Mouse (Mus musculus) cortical plate, adult 2 months (tissue): ENCODE data around the gene Cpe. TPM values are rescaled to one million over a fixed set of nuclear protein-coding genes. Genes with fewer than 3 reads are reported as not detected.

Source experiments
- H3K27ac ChIP-seq: fragments of 200-500 bp; 2 replicates; pipeline ENCODE4 v1.5.1; 2012; ENCODE audit warnings: low read length, control low read depth, inconsistent platforms; ENCODE audit not compliant: insufficient read depth
- H3K4me1 ChIP-seq: fragments of 200-500 bp; 2 replicates; pipeline ENCODE4 v1.6.1; 2011; ENCODE audit warnings: low read length; ENCODE audit not compliant: control insufficient read depth, insufficient read depth
- H3K4me3 ChIP-seq: fragments of 200-500 bp; 2 replicates; pipeline ENCODE4 v1.5.1; 2011; ENCODE audit warnings: mild to moderate bottlenecking, low read length, control low read depth; ENCODE audit not compliant: insufficient read depth
- CTCF ChIP-seq: fragments of 200-500 bp; IDR thresholded peaks from 2 replicates; pipeline ENCODE4 v1.5.1; 2011; ENCODE audit warnings: mild to moderate bottlenecking, control low read depth, low read length; ENCODE audit not compliant: insufficient read depth; ENCODE audit errors: extremely low read depth
- POLR2A ChIP-seq: fragments of 200-500 bp; IDR thresholded peaks from 2 replicates; pipeline ENCODE4 v1.6.1; 2011; ENCODE audit warnings: mild to moderate bottlenecking, low read length, control low read depth; ENCODE audit not compliant: insufficient read depth; ENCODE audit errors: extremely low read depth
- polyA plus RNA-seq: library from polyadenylated mRNA; depleted of rRNA; stranded (reverse); fragments of >200 nt; gene quantifications from 2 replicates; pipeline ENCODE4 v1.2.3, GENCODE M21; 2012; rRNA removed

The Cpe gene
- polyA plus RNA-seq, 1 experiment, result 1,769 TPM

DNA sequence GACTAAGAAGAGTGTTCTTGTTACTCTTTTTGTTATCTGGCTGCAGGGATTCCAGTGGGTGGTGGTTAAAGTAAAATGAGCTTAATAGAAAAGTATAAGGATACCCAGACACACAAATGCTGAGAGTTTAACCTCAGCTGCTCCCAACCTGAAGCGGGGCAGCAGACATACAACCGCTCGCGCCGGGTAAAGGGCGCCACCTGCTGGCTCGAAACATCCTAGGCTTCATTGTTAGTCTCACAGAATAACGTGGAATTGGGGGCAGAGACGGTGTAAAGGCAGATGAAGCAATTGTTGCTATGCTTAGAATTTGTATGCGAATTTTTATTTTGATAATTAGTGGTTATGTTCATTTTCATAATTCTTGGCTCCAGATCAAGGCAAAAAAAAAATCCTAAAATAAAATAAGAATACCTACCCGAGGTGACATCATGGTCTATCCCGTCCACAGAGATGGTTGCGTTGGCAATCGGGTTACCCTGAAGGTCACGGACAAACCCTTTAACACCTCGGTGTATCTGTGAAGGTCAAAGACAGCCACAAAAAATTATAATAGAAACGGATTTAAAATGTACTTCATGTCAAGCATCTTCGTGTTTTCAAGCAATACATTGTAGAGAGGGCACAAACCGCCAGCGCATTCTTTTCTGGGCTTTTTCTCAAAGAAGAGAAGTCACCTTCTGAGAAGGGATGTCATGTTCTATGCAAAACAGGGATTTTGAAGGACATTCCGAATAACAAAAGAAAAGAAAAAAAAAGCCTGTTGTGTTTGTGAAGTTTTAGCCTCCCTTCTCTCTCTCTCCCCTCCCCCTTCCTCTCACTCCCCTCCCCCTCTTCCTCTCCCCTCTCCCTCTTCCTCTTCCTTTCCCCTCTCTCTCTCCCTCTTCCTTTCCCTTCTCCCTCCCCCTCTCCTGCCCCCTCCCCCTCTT is 95.5 kb downstream of the Cpe start:
- TF ChIP-seq POLR2A (no peak), CTCF (peak; percentile 62)
- Histone ChIP-seq H3K4me3 (no peak overlapping the region), H3K27ac (no peak overlapping the region), H3K4me1 (peaks cover 1% of the 10 kb centered on the region; the same call in 1 of the 2 replicates)

DNA sequence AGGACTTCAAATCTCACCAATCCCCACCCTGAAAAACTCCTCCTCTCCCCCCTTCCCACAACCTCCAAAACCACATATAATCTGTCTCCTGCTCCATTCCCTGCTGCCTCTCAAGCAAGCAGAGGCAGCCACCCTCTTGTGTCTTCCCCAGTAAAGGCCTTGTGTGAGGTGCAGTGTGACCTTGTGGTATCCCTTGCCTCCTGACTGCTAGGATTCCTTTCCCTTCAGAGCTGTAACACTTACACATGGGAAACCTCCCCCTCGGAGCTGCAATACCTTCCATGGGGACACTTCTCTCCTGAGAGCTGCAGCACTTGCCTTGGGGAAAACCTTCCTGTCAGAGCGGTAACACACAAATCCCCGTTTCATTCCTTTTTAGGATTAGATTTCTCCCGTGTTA is 96.5 kb downstream of the Cpe start:
- TF ChIP-seq POLR2A (no peak), CTCF (no peak)
- Histone ChIP-seq H3K4me1 (peaks cover 1% of the 10 kb centered on the region; the same call in 1 of the 2 replicates), H3K4me3 (no peak overlapping the region), H3K27ac (no peak overlapping the region)

DNA sequence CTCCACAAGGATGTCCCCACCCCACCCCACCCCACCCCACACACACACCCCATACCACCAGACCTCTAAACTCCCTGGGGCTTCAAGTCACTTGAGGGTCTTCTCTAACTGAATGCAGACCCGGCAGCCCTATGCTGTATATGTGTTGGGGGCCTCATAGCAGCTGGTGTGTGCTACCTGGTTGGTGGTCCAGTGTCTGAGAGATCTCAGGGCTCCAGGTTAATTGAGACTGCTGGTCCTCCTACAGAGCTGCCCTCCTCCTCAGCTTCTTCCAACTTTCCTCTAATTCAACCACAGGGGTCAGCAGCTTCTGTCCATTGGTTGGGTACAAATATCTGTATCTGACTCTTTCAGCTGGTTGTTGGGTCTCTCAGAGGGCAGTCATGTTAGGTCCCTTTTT is 102.4 kb downstream of the Cpe start:
- H3K4me3 ChIP-seq, result no peak overlapping the region
- no peaks in the 10 kb centered on the region for H3K4me1 ChIP-seq
- TF ChIP-seq CTCF (no peak), POLR2A (no peak)
- H3K27ac ChIP-seq, result no peak overlapping the region

DNA sequence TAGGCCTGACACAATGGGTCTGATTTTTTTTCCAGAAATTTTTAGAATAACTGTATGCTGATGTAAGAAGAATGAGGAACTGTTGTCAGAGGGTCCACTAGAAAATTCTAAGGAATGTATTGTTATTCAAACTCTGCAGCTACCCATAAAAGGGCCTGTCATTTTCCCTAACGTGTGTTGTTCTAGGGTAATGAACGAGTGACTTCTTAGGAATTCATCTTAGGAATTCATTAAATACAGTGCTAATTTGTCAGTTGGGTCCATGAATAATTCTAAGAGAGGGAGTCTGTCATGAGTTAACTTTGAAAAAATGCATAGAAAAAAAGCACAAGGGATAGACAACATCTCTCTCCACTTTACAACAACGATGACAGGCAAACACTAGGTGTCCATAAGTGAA is 110.0 kb downstream of the Cpe start:
- TF ChIP-seq POLR2A, result no peak
- no peak for TF ChIP-seq CTCF
- no peak overlapping the region for H3K27ac ChIP-seq
- no peak overlapping the region for H3K4me3 ChIP-seq
- H3K4me1 ChIP-seq, result no peaks in the 10 kb centered on the region

DNA sequence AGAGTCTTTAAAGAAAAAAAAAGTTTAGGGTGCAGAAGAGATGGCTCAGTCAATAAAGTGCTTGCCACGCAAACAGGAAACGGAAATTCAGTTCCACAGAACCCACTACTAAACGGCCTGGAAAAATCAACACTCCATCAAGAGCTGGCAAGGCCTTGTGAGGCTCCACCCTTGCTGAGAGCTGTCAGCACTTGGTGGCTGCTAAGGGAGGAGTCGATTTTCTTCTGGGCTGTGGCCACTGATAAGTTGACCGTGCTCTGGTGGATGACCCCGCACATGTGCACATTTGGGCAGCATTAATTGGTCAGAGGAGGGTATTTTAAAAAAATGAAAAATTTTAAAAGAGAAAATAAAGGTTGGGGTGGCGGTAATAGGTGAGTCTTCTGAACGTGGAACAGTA is 114.6 kb downstream of the Cpe start:
- TF ChIP-seq POLR2A (no peak), CTCF (no peak)
- H3K4me3 ChIP-seq, result no peak overlapping the region

DNA sequence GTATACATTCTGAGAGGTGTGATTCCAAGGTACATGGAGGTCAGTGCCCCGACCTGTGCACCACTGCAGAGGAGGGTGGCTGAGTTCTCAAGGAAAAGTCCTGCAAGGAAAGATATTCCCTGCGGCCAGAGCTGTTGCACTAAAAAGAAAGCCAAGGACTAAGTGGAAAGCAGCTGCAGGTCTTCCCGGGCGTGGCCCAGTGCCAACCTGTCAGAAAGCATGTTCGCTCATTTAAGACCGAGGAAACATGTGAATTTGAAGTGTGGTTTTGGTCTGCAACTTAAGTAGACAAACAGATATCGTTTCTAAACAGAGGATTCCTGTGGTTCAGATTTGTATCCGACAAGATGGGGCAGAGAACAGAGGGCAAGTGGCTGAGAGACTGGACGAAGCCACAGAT is 117.9 kb downstream of the Cpe start:
- TF ChIP-seq CTCF, result no peak
- H3K4me1 ChIP-seq, result no peaks in the 10 kb centered on the region
- no peak overlapping the region for H3K4me3 ChIP-seq
- no peak overlapping the region for H3K27ac ChIP-seq

More for the DNA sequence above, 114.6 kb downstream of the Cpe start:
- H3K27ac ChIP-seq, result no peak overlapping the region
- no peaks in the 10 kb centered on the region for H3K4me1 ChIP-seq

DNA sequence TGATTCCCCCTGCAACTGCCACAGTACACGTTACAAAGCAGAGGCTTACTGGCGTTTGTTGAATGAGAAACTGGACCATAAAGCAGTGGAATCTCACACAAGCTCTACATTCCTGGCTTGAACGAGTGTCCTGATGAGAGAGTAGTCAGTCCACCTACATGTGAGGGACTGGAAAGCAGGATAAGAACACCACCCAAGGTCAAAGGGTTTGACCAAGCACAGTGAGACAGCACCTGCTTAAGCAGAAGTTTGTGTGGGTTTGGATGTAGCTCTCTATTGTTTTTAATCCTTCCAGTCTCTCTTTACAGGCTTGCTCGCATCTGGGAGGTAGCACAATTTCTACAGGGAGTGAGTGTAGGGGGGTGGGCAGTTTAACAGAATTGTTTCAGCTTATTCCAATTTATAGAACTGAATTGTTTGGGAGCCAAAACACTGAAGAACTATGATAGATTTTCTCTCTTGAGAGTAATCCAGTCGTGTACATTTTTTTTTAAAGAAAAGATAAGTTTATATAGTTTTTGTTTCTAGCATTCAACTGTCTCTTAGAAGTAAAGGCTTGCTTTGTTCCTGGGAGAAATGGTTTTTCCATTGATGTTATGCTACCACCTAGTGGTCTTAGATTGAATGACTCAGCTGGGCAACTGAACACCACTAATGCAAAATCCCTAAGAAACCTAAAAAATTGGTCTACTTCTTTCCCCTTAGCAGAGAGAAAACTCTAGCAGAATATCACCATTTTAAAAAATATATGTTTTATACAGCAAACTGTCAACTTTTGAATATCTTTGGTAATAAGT is 144.6 kb downstream of the Cpe start:
- TF ChIP-seq CTCF (peak; percentile 27; the same call in 1 of the 2 replicates), POLR2A (no peak)
- H3K4me1 ChIP-seq, result no peaks in the 10 kb centered on the region
- no peak overlapping the region for H3K4me3 ChIP-seq
- H3K27ac ChIP-seq, result no peak overlapping the region

DNA sequence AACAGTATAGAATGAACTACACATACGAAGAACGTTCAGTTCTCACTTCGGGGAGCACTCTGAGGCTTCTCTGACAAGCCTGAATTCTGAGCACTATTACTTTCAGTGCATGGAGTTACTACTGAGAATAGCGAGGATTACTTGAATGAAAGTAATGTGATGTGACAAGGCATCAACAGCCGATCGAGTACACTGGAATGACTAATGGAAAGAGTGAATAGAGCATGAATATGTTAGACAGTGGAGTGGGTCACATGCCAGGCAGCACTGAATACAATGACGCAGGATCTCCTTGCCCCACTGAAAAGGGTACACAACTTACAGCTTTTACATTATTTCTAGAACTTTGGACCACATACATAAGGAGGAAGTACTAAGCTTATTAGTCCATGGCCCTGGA is 149.4 kb downstream of the Cpe start:
- no peak overlapping the region for H3K27ac ChIP-seq
- no peak overlapping the region for H3K4me3 ChIP-seq
- H3K4me1 ChIP-seq, result no peaks in the 10 kb centered on the region
- TF ChIP-seq CTCF (no peak), POLR2A (no peak)

Other genes starting within 250 kb of the Cpe start
- 126 and 150 TPM in 2 replicates for gene Msmo1, start 40.7 kb upstream of the Cpe start, polyA plus RNA-seq
- 133 and 138 TPM in 2 replicates for gene Klhl2, start 157.0 kb upstream of the Cpe start, polyA plus RNA-seq